Mouse (Mus musculus) lung, adult 2 months (tissue): ENCODE data around the gene Mthfd1l.

Experiments used
- CTCF ChIP-seq: fragments of 200-500 bp; IDR thresholded peaks from 2 replicates; pipeline ENCODE4 v1.5.1; 2011; ENCODE audit warnings: mild to moderate bottlenecking, low read length, control low read depth; ENCODE audit not compliant: insufficient read depth
- POLR2A ChIP-seq: fragments of 200-500 bp; IDR thresholded peaks from 2 replicates; pipeline ENCODE4 v1.6.1; 2011; ENCODE audit warnings: low read depth, mild to moderate bottlenecking, control low read depth, low read length, borderline replicate concordance; ENCODE audit errors: extremely low read depth

DNA sequence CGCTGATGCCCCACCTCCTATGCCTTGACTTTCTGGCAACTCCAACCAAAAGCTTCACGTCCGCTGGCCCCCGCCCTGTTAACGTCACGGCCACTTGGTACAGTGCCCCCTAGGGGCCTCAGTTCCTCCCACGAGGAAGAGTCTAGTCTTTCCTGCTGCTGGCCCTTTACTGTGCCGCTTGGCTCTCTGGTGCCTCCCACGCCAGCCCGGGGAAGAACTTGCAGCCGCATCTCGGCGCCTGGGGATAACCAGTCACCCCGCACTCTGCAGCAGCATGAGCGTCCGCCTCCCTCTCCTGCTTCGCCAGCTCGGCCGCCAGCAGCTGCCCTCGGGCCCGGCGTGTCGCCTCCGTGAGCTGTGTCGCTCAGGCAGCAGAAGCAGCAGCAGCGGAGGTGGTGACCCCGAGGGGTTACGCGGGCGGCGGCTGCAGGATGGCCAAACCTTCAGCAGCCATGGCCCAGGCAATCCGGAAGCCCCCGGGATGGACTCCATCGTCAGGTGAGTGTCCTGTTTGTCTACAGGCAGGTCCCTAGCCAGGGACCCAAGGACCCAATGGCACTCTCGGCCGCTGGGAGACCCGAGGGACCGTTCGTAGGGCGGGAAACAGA lies at the start of gene Mthfd1l:
- peak; percentile 40; the same call in 1 of the 2 replicates for TF ChIP-seq POLR2A
- TF ChIP-seq CTCF = peak; percentile 60
